Mouse (Mus musculus): ENCODE measurements at regions not wholly inside any gene's neighbourhood (a gene's known extent, or its start where the extent isn't known, plus 50 kb on each side); places are given as distances from the start of the nearest gene placed in this dataset.

GRCm38 (mm10) chr4:12791786-12792674, 620.2 kb upstream of the Fam92a start:
- H3K9me3 ChIP-seq (ENCODE audit: low read length): no peaks in the 10 kb centered on the region
- DNase-seq (ENCODE audit: low spot score) (peak; percentile 30), ATAC-seq (peak; percentile 70)
- no peaks in the 10 kb centered on the region for H3K27me3 ChIP-seq (ENCODE audit: insufficient read depth, low read length)
- H3K4me1 ChIP-seq (ENCODE audit: insufficient read depth, low read length): peaks cover 7% of the 10 kb centered on the region; the same call in 1 of the 2 replicates
- WGBS: 37% methylated on average over 9 of the region's 9 CpGs
- peak overlapping the region; percentile 39 for H3K4me2 ChIP-seq (ENCODE audit: low read depth, low read length)
- no peak for TF ChIP-seq CTCF (IDR thresholded peaks at IDR 0.05; ENCODE audit: low read depth)
- no peak overlapping the region for H3K4me3 ChIP-seq (ENCODE audit: low read length)
- no peak overlapping the region for H3K9ac ChIP-seq (replicated peaks; ENCODE audit: low read length)
- H3K27ac ChIP-seq: no peak overlapping the region
- no peaks in the 10 kb centered on the region for H3K36me3 ChIP-seq (ENCODE audit: insufficient read depth, low read length)

- no peak overlapping the region for H3K4me3 ChIP-seq (ENCODE audit: low read length)
- H3K4me2 ChIP-seq (ENCODE audit: low read depth, low read length): no peak overlapping the region
- no peaks in the 10 kb centered on the region for H3K36me3 ChIP-seq (ENCODE audit: insufficient read depth, low read length)
- no peak overlapping the region for H3K27ac ChIP-seq
- H3K4me1 ChIP-seq (ENCODE audit: insufficient read depth, low read length): 0 out of 2 replicates have a peak, but pooled peaks cover 3% of the 10 kb centered on the region
- WGBS: 70% methylated on average over 4 of the region's 4 CpGs
- H3K9me3 ChIP-seq (ENCODE audit: low read length): no peaks in the 10 kb centered on the region
- no peaks in the 10 kb centered on the region for H3K27me3 ChIP-seq (ENCODE audit: insufficient read depth, low read length)
- no peak overlapping the region for H3K9ac ChIP-seq (replicated peaks; ENCODE audit: low read length)
- DNase-seq (ENCODE audit: low spot score) (no peak), ATAC-seq (no peak)
- TF ChIP-seq CTCF (IDR thresholded peaks at IDR 0.05; ENCODE audit: low read depth): no peak
Observed at GRCm38 (mm10) chr4:12785840-12786239, 614.0 kb upstream of the Fam92a start.

DNA sequence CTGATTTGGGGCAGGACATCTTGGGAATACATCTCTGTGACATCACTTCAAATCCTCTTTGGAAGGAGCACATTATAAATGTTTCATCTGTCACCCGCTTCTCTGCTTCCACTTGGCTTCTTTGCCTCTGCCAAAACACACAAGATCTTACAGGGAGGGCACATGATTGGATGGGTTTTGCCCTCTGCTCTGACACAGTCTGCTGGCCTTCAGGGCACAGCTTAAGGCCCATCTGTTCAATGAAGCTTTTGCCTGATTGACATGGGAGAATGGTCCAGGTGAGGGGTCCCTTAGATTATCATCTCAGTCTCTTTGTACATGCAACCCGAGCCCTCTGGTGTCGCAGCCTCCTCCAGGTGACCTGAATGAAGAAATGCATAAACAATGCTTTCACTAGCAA, 612.7 kb upstream of the Fam92a start:
- no peak for TF ChIP-seq CTCF (IDR thresholded peaks at IDR 0.05; ENCODE audit: low read depth)
- H3K9ac ChIP-seq (replicated peaks; ENCODE audit: low read length): no peak overlapping the region
- H3K27me3 ChIP-seq (ENCODE audit: insufficient read depth, low read length): no peaks in the 10 kb centered on the region
- peak; percentile 51 for ATAC-seq
- no peak overlapping the region for H3K4me2 ChIP-seq (ENCODE audit: low read depth, low read length)
- WGBS: 51% methylated on average over 3 of the region's 3 CpGs
- H3K4me1 ChIP-seq (ENCODE audit: insufficient read depth, low read length): 0 out of 2 replicates have a peak, but pooled peaks cover 3% of the 10 kb centered on the region
- H3K36me3 ChIP-seq (ENCODE audit: insufficient read depth, low read length): no peaks in the 10 kb centered on the region
- H3K9me3 ChIP-seq (ENCODE audit: low read length): no peaks in the 10 kb centered on the region
- H3K4me3 ChIP-seq (ENCODE audit: low read length): no peak overlapping the region
- DNase-seq (ENCODE audit: low spot score): peak; percentile 18
- H3K27ac ChIP-seq: no peak overlapping the region

DNA sequence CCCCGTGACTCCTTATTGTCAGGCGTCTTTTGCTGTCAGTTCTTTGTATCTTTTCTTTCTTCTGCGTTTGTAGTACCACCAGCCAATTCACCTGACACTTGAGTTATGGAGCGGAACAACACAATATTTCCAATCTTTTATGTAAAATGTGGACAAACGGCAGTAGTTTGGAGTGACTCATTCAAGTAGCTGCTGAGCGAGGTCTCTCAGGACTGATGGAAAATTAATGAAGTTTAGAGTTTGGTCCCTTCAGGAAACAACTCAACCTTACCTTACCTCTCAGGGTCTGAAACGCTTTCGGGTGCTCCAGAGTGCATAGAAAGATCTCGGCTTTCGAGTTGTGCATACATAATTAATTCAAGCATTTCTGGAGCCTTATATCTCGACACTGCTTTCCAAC, 612.3 kb upstream of the Fam92a start:
- H3K27me3 ChIP-seq (ENCODE audit: insufficient read depth, low read length): no peaks in the 10 kb centered on the region
- no peaks in the 10 kb centered on the region for H3K36me3 ChIP-seq (ENCODE audit: insufficient read depth, low read length)
- DNase-seq (ENCODE audit: low spot score) (no peak), ATAC-seq (0 out of 2 replicates have a peak, but pooled peaks have one; percentile 10)
- no peak for TF ChIP-seq CTCF (IDR thresholded peaks at IDR 0.05; ENCODE audit: low read depth)
- 0 out of 2 replicates have a peak, but pooled peaks cover 3% of the 10 kb centered on the region for H3K4me1 ChIP-seq (ENCODE audit: insufficient read depth, low read length)
- no peak overlapping the region for H3K4me3 ChIP-seq (ENCODE audit: low read length)
- no peaks in the 10 kb centered on the region for H3K9me3 ChIP-seq (ENCODE audit: low read length)
- no peak overlapping the region for H3K4me2 ChIP-seq (ENCODE audit: low read depth, low read length)
- no peak overlapping the region for H3K9ac ChIP-seq (replicated peaks; ENCODE audit: low read length)
- WGBS: 63% methylated on average over 11 of the region's 11 CpGs
- no peak overlapping the region for H3K27ac ChIP-seq

DNA sequence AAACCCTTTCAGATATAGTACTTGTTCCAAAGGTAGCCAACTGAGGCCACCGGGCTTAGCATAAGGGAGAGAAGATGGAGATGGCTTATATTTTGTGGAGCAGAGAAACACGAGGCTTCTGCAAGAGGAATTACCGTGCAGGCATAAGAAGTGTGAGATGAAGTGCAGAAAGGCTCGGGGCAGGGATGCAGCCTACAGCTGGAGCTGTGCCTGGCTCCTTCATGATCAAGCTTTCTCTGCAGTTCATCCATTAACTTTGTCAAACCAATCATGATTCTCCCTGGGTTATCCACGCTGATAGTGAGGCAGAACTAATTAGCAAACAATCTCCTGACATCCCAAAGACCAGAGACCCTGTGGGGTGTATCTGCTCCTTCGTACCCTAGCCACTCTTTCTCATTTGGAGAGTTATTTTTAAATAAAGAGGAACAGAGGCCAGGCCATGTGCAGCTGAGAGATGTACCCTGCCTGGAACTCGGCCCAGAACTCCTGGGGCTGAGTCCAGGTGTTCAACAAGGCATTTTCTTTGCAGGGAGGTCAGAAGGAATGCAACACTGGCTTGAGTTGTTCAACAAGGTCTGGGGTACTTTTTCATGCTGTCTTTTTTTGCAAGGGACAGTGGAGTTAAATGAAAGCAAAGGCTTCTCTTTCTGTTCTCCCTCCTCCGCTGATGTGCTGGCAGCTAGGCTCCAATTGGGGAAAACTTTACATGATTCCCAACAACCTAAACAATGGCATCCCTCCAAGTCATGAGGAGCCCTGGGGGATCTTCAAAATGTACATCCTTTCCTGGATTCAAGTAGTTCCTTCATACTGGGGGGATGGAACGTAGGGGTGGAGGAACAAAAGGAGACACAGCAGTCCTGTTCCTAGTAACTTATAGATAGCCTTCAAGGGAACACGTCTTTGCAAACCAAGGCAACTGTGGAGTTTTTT, 610.4 kb upstream of the Fam92a start:
- no peak for TF ChIP-seq CTCF (IDR thresholded peaks at IDR 0.05; ENCODE audit: low read depth)
- H3K4me2 ChIP-seq (ENCODE audit: low read depth, low read length): no peak overlapping the region
- no peaks in the 10 kb centered on the region for H3K36me3 ChIP-seq (ENCODE audit: insufficient read depth, low read length)
- H3K4me3 ChIP-seq (ENCODE audit: low read length): no peak overlapping the region
- no peaks in the 10 kb centered on the region for H3K9me3 ChIP-seq (ENCODE audit: low read length)
- no peaks in the 10 kb centered on the region for H3K27me3 ChIP-seq (ENCODE audit: insufficient read depth, low read length)
- no peak for ATAC-seq
- no peak for DNase-seq (ENCODE audit: low spot score)
- 37% methylated on average over 10 of the region's 10 CpGs for WGBS
- H3K9ac ChIP-seq (replicated peaks; ENCODE audit: low read length): no peak overlapping the region
- no peak overlapping the region for H3K27ac ChIP-seq
- H3K4me1 ChIP-seq (ENCODE audit: insufficient read depth, low read length): 0 out of 2 replicates have a peak, but pooled peaks cover 3% of the 10 kb centered on the region

- no peak for ATAC-seq
- H3K36me3 ChIP-seq (ENCODE audit: insufficient read depth, low read length): no peaks in the 10 kb centered on the region
- H3K9ac ChIP-seq (replicated peaks; ENCODE audit: low read length): no peak overlapping the region
- DNase-seq (ENCODE audit: low spot score): no peak
- no peak overlapping the region for H3K4me2 ChIP-seq (ENCODE audit: low read depth, low read length)
- 93% methylated on average over 2 of the region's 2 CpGs for WGBS
- no peaks in the 10 kb centered on the region for H3K27me3 ChIP-seq (ENCODE audit: insufficient read depth, low read length)
- no peaks in the 10 kb centered on the region for H3K9me3 ChIP-seq (ENCODE audit: low read length)
- TF ChIP-seq CTCF (IDR thresholded peaks at IDR 0.05; ENCODE audit: low read depth): no peak
- no peak overlapping the region for H3K4me3 ChIP-seq (ENCODE audit: low read length)
- H3K27ac ChIP-seq: no peak overlapping the region
- 0 out of 2 replicates have a peak, but pooled peaks cover 3% of the 10 kb centered on the region for H3K4me1 ChIP-seq (ENCODE audit: insufficient read depth, low read length)
Observed at GRCm38 (mm10) chr4:12780254-12780653, 608.4 kb upstream of the Fam92a start.
